Mouse (Mus musculus): ENCODE results near the gene Cd69. TPM values are rescaled to one million over a fixed set of nuclear protein-coding genes. Genes with fewer than 3 reads are reported as not detected.

The Cd69 gene
- total and polyA plus RNA-seq, 3 experiments = not detected

- Histone ChIP-seq H3K36me3 (ENCODE audit: control insufficient read depth in 1 of 2, insufficient read depth in 2 of 2, low read length in 2 of 2) (peaks cover 0 to 11% of the 10 kb centered on the region in 2 experiments; a peak in 2 of 4 replicates), H3K27ac (ENCODE audit: control insufficient read depth, low read depth, low read length) (no peak overlapping the region), H3K9me3 (replicated peaks; ENCODE audit: insufficient read depth, low read length) (no peaks in the 10 kb centered on the region), H3K4me1 (ENCODE audit: control insufficient read depth in 1 of 2, insufficient read depth in 2 of 2, low read length in 2 of 2) (peaks cover 5 to 7% of the 10 kb centered on the region in 2 experiments; a peak in 3 of 4 replicates), H3K27me3 (ENCODE audit: control insufficient read depth in 1 of 2, insufficient read depth in 2 of 2, low read length in 2 of 2) (no peaks in the 10 kb centered on the region), H3K79me2 (ENCODE audit: control insufficient read depth, insufficient read depth, low read length, poor library complexity) (no peaks in the 10 kb centered on the region), H3K4me3 (ENCODE audit: control insufficient read depth in 1 of 2, insufficient read depth in 1 of 2, low read depth in 2 of 2, low read length in 2 of 2) (no peak overlapping the region), H3K9ac (ENCODE audit: control insufficient read depth, low read depth, low read length, poor library complexity, severe bottlenecking) (no peak overlapping the region)
- DNase-seq (ENCODE audit: low read depth, low spot score) = no peak
- TF ChIP-seq MAX (IDR thresholded peaks at IDR 0.05; ENCODE audit: low read length) = no peak
- no peak for TF ChIP-seq NELFE (IDR thresholded peaks at IDR 0.05; ENCODE audit: low read depth, low read length)
- TF ChIP-seq GATA1 (IDR thresholded peaks at IDR 0.05; ENCODE audit: low read depth, low read length) = 0 out of 2 replicates have a peak, but pooled peaks have one; percentile 21
These were observed 13.5 kb upstream of the Cd69 start for GRCm38 (mm10) chr6:129288708-129289107.

- H3K36me3 ChIP-seq (ENCODE audit: control insufficient read depth in 1 of 2, insufficient read depth in 2 of 2, low read length in 2 of 2) = peaks cover 0 to 15% of the 10 kb centered on the region in 2 experiments; a peak in 2 of 4 replicates
- H3K27me3 ChIP-seq (ENCODE audit: control insufficient read depth in 1 of 2, insufficient read depth in 2 of 2, low read length in 2 of 2) = no peaks in the 10 kb centered on the region
- H3K9me3 ChIP-seq (replicated peaks; ENCODE audit: insufficient read depth, low read length) = no peaks in the 10 kb centered on the region
- H3K4me3 ChIP-seq (ENCODE audit: control insufficient read depth in 1 of 2, insufficient read depth in 1 of 2, low read depth in 2 of 2, low read length in 2 of 2) = no peak overlapping the region
- peak overlapping the region; percentile 35 for H3K27ac ChIP-seq (ENCODE audit: control insufficient read depth, low read depth, low read length)
- no peaks in the 10 kb centered on the region for H3K79me2 ChIP-seq (ENCODE audit: control insufficient read depth, insufficient read depth, low read length, poor library complexity)
- peak; percentile 85 for DNase-seq (ENCODE audit: low read depth, low spot score)
- H3K4me1 ChIP-seq (ENCODE audit: control insufficient read depth in 1 of 2, insufficient read depth in 2 of 2, low read length in 2 of 2) = peaks cover 5 to 7% of the 10 kb centered on the region in 2 experiments; a peak in 3 of 4 replicates
- H3K9ac ChIP-seq (ENCODE audit: control insufficient read depth, low read depth, low read length, poor library complexity, severe bottlenecking) = 0 out of 2 replicates have a peak overlapping the region, but pooled peaks have one; percentile 10
- TF ChIP-seq HCFC1 (IDR thresholded peaks at IDR 0.05; ENCODE audit: low read depth, low read length) (peak; percentile 42; the same call in 1 of the 2 replicates), JUND (IDR thresholded peaks at IDR 0.05; ENCODE audit: low read depth, low read length) (peak; percentile 51; the same call in 1 of the 2 replicates), TBP (IDR thresholded peaks at IDR 0.05; ENCODE audit: low read depth, low read length) (no peak), POLR2A (IDR thresholded peaks at IDR 0.05; ENCODE audit: control insufficient read depth in 1 of 2, insufficient read depth in 1 of 2, low read depth in 1 of 2, low read length in 2 of 2, poor library complexity in 1 of 2) (no peak), CHD2 (IDR thresholded peaks at IDR 0.05; ENCODE audit: low read length) (no peak), GABPA (IDR thresholded peaks at IDR 0.05; ENCODE audit: low read depth, low read length) (no peak), MAZ (IDR thresholded peaks at IDR 0.05; ENCODE audit: low read depth, low read length) (no peak), EP300 (IDR thresholded peaks at IDR 0.05; ENCODE audit: low read depth in 1 of 2, low read length in 2 of 2) (peak; percentile 54 to 75; a peak in 3 of 4 replicates), E2F4 (IDR thresholded peaks at IDR 0.05; ENCODE audit: borderline replicate concordance, low read depth, low read length) (no peak), TAL1 (IDR thresholded peaks at IDR 0.05; ENCODE audit: low read length) (no peak), MEF2A (IDR thresholded peaks at IDR 0.05; ENCODE audit: extremely low read depth, insufficient replicate concordance, low read depth, low read length, poor library complexity, severe bottlenecking) (no peak), ZMIZ1 (IDR thresholded peaks at IDR 0.05; ENCODE audit: low read depth, low read length) (no peak), KAT2A (conservative IDR thresholded peaks at IDR 0.05; ENCODE audit: low read depth, low read length) (no peak; the same call in 1 of the 2 replicates), USF1 (IDR thresholded peaks at IDR 0.05; ENCODE audit: low read depth, low read length) (no peak), SIN3A (IDR thresholded peaks at IDR 0.05; ENCODE audit: low read length) (0 out of 2 replicates have a peak, but pooled peaks have one; percentile 32), TCF12 (IDR thresholded peaks at IDR 0.05; ENCODE audit: low read depth, low read length) (peak; percentile 42), NELFE (IDR thresholded peaks at IDR 0.05; ENCODE audit: low read depth, low read length) (no peak), USF2 (IDR thresholded peaks at IDR 0.05; ENCODE audit: borderline replicate concordance in 1 of 2, insufficient read depth in 1 of 2, low read depth in 1 of 2, low read length in 2 of 2) (no peak), POLR2AphosphoS2 (IDR thresholded peaks at IDR 0.05; ENCODE audit: low read length) (no peak), RCOR1 (IDR thresholded peaks at IDR 0.05; ENCODE audit: low read depth, low read length) (no peak), UBTF (IDR thresholded peaks at IDR 0.05; ENCODE audit: borderline replicate concordance, insufficient read depth, low read depth, low read length) (no peak), MXI1 (IDR thresholded peaks at IDR 0.05; ENCODE audit: low read depth, low read length) (no peak; the same call in 1 of the 2 replicates), POLR2AphosphoS5 (IDR thresholded peaks at IDR 0.05; ENCODE audit: borderline replicate concordance, low read depth, low read length) (no peak), CTCF (IDR thresholded peaks at IDR 0.05 in 2 of 3, conservative IDR thresholded peaks at IDR 0.05 in 1 of 3; ENCODE audit: control insufficient read depth in 1 of 3, insufficient read depth in 1 of 3, low read depth in 2 of 3, low read length in 3 of 3, poor library complexity in 1 of 3, severe bottlenecking in 1 of 3) (no peak), ETS1 (IDR thresholded peaks at IDR 0.05; ENCODE audit: low read depth, low read length) (peak; percentile 97), SMC3 (IDR thresholded peaks at IDR 0.05; ENCODE audit: low read depth, low read length) (no peak), BHLHE40 (IDR thresholded peaks at IDR 0.05; ENCODE audit: borderline replicate concordance, low read depth, low read length) (no peak), ZNF384 (IDR thresholded peaks at IDR 0.05; ENCODE audit: low read depth, low read length) (peak; percentile 63)
These were observed 9.3 kb upstream of the Cd69 start for GRCm38 (mm10) chr6:129284384-129285104.
